Mouse (Mus musculus) heart, adult 9 months (tissue): ENCODE data around the gene Nr1h4.
A peak's percentile ranks its signal among the peaks of the same experiment; 100 is the strongest.
"Not testable (repeated sequence)": the region's sequence is repeated elsewhere in the genome, so short reads cannot be mapped to it uniquely, and the experiment has no call there.

Experiments
- DNase-seq, 2 experiments: peaks; one replicate each; pipeline ENCODE4 v3.0.0; 2022; ENCODE audit warnings: low spot score in 2 of 2

The Nr1h4 gene

DNA sequence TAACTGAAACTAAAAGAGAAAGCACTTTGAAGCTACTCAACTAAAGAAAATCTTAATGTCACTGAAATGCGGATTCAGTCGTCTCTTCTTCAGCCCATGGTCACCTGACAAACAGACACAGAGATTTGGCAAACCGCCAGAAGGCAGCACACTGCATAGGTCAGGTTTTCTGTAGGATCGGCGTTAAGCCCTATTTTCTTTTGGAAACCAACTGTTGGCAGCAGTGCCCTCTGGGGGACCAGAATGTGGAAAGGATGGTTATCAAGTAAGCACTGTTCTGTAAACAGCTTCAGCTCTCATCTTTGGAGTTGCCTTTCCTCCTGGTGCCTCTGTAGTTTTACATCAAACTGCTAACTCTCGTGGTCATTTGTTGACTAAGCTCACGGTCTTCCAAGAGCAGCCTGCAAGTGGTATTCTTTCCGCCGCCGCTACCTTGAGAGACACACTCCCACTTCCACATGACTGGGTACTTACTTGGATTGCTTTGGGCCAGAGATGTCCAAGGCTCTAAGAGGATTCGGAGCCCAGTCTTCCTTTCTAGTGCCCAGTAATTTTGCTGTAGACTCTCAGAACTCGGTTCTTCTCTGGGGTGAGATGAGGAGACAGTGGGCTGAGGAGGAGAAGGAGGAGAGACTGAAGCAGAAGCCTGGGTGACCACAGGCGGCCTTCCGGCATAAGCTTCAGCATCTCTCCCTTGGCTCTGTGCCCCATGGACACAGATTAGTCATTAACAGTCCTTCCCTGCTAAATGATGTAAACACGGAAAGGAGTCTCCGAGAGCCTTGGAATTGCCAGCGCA is at the start of gene Nr1h4:
Gene Nr1h4 (minus strand): TSS at position 657 of the 799 bp plus-strand sequence.
- DNase-seq, result peak; percentile 47 to 65

DNA sequence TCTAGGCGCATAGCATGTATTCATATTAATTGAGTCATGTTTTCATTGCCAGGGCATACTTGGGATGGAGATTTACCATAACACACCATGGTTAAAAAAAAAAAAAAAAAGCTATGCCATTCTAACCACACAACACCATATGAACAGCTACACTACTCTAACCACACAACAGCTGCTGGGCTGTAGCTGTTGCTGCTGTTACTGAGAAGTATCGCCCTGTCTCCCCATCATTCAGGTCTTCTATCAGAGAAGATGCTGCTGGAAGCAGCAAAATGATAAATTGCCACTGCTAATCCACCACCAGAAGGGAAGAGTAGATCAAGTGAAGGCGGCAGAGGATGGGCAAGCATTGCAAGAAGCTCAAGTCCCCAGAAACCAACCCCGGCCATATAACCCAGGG is 45.4 kb upstream of the Nr1h4 start:
- DNase-seq, result no peak

DNA sequence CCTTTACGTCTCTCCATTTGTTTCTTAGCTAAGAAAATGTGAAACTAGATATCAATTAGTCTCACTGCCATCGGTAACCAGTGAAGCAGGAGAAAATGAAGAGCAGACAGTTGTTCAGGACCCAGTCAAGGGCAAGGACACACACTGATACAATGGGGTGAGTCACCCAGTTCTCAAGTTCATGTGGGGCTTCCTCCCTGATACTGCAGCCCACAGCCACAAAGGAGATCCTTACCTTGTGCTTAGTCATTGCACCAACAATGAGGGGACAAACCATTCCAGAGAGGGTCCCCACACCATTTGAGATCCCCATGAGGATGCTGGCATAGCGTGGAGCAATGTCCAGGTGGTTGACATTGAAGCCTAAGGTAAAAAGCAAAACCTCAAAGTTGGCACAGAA is 44.3 kb upstream of the Nr1h4 start:
- no peak for DNase-seq

DNA sequence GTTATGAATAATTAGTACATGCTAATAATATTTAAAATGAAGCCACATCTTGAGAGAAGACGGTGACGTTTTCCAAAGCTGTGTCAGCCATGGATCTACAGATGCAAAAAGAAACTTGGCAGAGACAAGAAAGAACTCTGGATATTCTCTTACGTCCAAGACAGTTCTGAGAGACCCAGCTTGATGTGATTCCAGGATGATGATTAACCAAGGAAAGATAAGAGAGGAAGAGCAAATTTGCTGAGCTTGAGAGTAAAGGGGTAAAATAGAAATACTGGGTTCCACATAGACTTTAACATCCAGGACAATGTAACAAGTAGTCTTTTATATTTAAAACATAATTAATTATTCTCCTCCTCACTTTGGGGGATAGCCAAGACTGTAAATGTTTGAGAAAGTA is 40.0 kb upstream of the Nr1h4 start:
- DNase-seq, result no peak

DNA sequence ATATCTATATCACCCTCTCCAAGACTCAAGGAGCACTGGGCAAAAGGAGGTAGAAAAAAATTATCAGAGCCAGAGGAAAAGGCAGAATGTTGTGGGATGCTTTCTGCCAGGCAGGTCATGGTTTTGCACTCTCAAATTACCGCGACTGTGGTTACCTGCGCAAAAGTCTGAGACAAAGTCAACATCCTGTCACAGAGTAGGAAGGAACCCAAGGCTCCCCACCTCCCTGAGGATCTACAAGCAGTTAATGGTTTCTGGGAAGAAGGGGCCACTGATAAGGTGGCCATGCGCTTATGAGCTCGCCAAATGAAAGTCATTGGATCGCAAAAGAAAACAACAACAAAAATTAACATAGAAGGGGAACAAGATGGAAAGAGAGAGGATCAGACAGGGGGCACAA is 39.6 kb upstream of the Nr1h4 start:
- no peak for DNase-seq

DNA sequence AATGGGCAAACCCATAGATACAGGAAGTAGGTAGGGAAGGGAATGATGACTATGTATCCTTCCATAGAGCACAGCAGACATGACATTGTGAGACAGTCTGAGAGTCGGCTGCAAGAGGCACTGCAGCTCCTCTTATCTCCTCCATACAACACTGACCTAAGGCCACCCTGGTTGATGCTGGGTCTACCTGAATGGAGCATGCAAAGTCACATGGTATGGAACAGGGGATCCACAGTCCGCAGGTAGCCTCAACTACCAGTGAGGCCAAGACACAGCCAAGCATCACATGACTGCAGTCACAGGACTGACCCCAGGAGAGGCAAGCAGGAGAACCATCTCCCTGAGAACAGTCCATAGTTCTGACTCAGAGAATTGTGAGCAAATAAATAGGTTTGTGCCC is 34.0 kb upstream of the Nr1h4 start:
- DNase-seq, result no peak

DNA sequence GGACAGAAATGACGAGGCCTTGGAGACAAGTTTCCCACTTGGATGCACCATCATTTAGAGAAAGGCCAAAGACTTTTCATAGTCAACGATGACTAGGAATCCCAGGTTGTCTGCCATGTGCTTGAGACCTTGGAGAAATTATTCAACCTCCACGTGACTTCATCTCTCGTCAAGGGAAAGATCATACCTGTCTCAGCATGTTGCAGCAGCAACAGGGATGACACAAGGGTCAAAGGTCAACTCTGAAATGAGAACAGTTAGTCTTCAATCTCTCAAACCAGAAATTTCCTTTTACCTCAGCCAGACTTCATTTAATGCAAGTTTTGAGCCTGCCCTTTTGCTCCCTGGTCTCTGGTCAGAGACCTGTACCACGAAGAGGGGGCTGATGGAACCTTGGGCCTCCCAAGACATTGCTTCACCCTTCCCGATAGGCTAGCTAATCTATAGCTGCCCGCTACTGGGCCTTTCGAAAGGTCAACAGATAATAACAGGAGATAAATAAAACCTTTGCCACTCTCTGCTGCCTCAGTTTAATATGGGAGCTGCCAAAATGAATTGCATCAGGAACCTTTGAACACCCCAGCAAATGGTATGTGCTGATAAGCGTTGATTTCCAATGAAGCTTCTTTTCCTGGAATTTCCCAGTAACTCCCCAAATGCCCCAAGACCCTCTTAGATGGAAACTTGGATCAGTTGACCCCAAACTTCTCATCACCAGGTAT is 32.1 kb upstream of the Nr1h4 start:
- DNase-seq, result no peak

DNA sequence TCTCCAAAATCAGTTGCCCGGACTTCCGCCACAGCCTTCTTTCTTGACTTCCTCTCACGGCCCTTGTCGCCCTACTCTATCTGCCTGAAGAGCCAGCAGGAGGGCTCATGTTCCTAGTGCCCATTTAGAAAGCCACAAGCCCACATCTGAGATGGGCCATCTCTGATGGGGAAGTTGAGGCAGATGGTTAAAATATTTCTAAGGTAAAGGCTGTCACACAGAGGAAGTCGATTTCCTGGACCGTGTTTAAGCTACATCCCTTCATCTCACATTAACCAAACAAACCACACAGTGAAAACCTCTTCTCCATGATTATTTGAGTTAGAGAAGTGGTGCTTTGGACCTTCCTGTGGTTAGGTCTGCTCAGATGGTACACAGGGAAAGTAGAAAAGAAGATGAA is 28.7 kb upstream of the Nr1h4 start:
- DNase-seq, result no peak

DNA sequence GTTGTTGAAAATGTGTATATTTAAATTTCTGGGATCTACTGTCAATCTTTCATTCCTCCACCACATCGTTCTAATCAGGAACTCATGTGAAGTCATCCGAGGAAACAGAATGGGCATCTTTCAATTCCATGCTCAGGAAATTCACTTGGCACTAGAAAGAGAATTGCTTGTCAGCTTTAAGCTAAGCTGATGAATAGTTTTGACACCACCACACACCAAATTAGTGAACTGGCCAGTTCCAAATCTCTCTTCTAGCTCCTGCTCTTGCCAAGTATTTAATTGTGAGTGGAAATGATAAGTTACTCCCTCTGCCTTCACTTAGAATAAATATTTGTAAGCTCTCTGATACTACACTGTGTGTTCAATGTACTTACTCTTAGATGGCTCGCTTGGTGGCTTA is 26.0 kb upstream of the Nr1h4 start:
- no peak for DNase-seq

DNA sequence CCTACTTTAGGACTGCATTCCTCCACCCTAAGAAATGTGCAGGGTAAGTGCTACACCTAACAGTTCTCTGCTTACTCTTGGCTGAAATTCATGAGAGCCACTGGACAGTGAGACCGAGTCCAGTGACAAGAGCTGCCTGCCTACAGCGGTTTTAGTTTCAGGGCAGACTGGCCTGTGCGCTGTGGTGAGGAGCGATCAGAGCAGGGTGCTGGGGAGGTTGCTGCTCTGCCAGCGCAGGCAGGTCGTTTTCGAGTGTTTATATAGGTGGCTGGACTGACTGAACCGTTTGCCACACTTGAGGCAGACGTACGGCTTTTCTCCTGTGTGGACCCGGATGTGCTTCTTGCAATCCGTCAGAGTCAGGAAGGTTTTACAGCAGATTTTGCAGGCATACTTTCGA is 21.5 kb upstream of the Nr1h4 start:
- DNase-seq, result not testable (repeated sequence)

DNA sequence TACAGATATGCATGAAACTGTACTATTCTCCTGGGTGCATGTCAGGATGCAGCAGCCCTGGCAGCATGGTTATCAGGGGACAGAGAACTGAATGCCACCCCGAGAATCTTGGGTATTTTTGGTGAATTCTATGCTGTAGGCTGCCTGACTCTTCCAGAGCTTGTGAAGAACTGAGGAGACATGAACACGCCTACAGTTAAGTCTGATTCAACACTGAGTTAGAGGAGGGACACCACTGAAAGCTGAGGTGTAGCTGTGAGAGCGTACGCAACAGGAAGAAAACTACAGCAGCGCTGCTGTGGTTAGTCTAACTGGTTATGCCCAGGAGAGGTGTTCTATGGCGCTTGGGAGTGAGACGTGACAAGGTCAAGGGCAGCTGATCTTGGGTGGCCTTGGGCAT is 20.5 kb upstream of the Nr1h4 start:
- DNase-seq, result not testable (repeated sequence)

DNA sequence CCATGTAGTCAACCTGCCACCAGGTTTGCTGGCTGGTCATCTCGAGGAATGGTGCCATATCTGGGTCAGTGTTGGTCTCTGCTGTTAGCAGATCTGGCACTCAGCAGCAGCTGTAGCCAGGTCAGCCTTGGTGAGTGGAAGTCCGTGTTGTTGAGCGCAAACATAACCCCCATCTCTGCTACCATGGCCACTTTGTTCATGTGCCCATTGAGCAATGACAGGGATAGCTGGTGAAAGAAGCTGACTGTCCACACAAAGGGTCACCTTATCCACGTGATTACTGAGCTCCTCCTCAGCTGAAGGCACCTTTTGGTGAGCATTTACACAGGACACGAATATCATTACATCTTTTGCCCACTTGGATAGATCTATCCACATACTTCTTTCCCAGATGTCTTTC is 19.6 kb upstream of the Nr1h4 start:
- DNase-seq, result no peak

DNA sequence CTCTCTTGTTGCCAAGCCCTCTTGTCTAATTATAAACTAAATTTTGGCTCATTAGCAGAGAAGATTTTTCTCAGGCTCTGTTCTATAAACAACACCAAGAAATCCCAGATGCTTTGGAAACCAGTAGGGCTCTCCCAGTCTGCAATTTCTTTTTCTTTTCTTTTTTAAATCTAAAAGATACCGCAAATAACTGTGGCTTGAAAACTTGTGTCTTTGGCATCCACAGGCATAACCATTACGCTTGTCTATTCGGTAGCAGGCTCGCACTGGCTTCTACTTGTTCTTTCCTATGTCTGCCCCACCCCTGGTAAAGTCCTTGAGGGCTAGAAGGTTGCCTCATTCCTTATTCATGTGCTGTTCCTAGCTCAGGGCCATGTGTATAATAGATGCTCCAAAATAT is 18.3 kb upstream of the Nr1h4 start:
- no peak for DNase-seq

DNA sequence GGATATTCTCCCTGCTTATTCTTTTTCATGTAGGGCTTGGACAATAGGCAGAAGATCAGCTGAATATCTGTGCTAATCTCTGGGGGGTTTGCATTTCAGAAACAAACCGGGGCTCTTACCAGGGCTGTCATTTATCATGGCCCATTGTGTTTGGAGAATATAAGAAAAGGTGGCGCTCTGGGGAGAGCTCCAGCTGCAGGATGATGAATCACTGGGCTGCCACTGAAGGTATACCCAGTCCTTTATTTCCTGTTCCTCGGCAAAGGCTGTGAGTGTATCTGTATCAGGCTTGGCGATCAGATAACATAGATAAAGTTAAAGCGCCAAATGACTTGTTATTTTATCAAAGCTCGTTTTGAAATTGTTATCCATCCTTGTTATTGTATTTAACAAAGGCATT is 14.6 kb upstream of the Nr1h4 start:
- DNase-seq, result no peak

DNA sequence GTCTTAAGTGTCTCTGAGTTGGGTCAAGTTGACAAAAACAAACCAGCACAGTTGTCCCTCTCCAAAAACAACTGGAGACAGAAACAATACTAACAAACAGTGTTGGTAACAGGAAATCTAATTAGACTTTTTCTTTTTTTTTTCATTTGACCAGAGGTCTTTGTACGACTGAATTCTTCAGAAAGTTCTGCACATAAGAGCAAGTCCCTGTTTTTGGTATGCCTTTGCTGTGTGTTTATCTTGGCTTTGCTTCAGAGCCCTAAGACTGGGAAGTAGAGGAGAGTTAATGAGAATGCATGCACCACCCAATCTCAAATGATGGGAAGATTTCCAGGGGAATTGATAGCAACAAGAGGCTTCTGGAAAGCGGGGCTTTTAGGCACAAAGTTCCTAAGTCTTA is 13.6 kb upstream of the Nr1h4 start:
- DNase-seq, result no peak

DNA sequence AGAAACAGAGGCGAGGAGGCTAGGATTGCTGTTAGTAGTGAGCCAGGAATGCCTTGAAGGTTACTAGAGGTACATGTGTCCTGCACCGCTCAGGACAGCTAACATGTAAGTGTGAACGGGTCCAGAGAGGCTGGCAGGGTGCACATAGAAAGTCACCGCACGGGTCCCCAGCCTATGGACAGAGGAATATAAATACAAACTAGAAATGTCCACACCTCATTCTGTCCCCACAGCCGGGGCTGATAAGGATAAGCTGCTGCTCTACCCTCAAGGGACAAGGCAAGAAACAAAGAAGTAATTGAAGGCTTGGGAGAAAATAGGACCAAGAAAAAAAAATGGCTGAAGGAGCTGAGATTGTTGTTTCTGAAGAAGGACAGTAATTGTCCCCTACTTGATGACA is 10.5 kb upstream of the Nr1h4 start:
- no peak for DNase-seq

DNA sequence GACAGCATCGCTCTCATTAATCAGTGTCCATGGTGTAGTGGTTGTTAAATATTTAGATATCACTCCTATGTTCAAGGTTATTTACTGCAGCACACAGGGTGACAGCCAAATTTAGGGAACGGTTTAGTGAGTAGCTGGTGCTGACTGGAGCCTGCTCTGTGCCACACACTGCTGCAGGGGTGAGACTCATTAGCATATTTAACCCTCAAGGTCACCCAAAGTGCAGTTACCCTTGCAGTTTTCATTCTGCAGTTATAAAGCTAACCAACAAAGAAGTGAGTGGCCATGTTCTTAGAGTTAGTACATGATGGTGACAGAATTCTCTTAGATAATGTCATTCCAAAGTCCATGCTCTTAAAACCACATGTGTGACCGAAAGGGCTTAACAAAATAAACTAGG is 8.9 kb upstream of the Nr1h4 start:
- DNase-seq, result no peak

DNA sequence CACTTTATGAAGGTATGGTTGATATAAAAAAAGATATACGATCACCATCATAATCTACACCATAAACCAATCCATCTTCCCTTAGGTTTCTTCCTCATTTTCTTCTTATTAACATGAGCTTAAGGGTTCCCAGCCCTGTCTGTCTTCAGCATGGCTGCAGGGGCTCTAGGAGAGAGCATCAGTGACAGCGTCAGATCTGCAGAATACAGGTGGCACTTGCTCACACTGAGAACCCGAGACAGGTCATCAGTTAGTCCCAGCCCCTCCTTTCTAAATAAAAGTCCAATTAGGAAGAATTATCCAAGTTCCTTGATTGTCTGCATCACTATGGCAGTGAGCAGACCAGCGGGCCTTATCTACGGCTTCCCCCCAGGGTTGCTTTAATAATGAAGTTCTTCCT is 934 bp downstream of the Nr1h4 start:
- no peak for DNase-seq

DNA sequence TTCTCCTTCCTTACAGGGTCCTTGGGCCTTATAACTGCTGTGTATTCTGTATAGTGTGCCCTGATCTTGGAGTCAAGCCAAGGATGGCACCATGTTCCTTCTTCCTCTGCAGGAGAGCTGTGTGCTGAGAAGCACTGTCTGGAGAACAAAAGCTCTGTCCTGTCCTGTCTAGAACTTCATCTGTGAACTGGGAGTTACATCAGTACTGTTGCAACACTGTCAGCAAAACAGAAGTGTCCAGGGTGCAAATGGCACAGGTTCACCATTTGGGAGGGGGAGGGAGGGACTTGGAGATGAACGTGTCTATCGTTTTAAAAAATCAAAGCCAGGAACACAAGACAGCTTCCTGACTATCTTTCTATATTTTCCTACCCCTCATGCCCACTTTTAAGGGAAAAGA is 1.4 kb downstream of the Nr1h4 start:
- no peak for DNase-seq

DNA sequence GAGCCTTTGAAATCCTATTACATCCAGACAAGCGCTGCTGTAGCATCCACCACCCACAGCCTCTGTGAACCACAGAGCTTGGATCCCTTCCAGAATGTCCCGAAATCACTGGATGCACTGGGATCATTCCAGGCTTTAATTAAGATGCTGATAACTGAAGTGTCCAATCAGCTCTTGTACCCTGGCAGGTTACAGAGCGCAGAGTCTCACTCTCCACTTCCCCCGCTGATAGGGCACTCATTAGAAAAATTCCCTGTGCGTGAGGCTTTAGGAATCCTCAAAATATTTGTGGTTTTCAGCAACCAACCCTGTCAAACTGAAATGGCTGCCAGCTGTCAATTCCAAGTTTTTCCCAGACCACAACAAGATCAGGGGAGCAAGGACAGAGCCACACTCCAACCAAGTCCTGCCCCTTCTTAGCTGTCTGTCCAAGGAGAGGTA is 2.2 kb downstream of the Nr1h4 start:
- peak; percentile 51 to 61 for DNase-seq

DNA sequence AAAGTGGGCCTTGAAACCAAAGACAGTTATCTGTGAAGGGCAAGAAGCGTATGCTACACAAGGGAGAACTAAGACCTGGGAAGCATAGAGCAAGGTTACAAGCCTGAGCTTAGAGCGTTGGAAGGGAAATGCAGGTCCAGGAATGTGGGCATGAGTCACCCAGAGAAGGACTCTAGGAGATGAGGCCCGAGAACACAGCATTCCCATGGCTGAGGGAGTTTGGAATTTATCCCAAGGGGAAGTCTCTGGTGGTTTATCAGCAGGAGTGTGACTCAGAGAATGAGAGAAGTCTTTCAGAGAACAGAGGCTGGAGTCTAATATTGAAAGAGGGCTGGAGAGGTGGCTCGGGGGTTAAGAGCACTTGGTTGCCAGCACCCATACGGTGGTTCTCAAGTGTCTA is 6.3 kb downstream of the Nr1h4 start:
- DNase-seq, result peak; percentile 74 to 80

DNA sequence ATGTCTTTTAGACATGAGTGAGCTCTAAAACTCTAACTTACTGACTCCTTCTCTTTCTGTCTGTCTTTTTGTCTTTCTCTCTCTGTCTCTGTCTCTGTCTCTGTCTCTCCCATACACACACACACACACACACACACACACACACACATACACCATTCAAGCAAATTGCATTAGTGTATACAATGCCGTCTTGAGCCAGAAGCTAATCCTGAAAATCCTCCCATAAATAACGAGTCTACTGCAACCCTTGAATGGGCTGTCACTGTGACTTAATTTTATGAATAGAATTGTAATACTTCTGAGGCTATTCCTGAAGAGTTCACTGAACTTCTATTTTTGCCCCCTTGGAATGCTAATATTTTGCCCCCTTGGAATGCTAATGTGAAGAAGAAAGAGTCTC is 7.6 kb downstream of the Nr1h4 start:
- DNase-seq, result no peak

DNA sequence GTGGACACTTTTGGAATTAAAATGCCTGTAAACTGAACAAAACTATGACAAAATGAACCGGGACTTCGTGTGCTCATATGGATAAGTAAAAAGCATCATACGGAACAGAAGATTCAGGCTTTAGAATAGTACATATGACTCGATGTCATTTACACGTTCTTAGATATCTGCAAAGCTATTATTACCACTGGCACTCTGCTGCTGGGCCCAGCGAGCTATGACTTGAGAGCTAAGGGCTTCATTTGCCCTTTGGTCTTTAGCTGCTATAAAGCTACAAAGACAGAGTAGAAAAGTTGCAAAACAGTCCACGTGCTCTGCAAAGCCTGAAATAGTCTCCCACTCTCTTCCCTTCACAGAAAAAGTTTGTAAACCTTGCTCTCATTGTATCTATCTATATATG is 10.9 kb downstream of the Nr1h4 start:
- no peak for DNase-seq
